Mouse (Mus musculus): ENCODE results near the gene Slc6a3.

The Slc6a3 gene

DNA sequence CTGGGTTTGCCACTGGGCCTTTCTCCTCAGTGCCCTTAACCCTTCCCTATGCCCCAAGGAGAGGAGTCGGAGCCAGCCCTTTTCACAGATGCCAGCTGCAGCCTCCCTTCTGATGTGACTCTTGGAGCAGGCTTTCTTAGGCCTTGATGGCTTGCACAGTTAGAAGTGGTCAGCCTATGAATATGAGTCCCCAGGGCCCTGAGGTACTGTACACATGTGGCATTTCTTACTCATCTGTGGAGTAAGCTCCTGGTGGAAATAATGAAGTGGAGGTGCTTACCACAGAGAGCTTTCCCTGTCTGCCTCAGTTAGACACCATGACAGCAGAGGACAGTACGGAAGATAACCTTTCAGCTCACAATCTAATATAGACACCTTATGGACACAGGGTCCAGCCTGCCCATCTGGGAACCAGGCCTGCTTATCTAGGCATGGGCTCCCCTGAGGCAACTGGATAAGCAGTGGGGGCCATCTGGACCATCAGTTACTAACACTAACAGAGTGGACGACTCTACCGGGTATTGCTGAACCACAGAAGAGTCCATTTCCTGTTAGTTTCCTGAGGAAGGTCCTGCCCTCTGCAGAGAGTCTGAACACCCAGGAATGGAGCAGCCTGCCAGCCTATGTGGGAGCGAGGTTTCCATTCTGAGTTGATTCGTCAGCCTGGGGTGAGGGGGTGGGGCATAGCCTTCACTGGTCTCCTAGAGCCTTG lies 36.5 kb upstream of the Slc6a3 start:
- peaks cover 85% of the 10 kb centered on the region for H3K36me3 ChIP-seq (ENCODE audit: insufficient read depth, low read length)
- no peak overlapping the region for H3K4me3 ChIP-seq (replicated peaks; ENCODE audit: low read length)
- no peaks in the 10 kb centered on the region for H3K4me1 ChIP-seq (replicated peaks; ENCODE audit: low read depth, low read length)
- TF ChIP-seq POU5F1 (IDR thresholded peaks at IDR 0.05; ENCODE audit: borderline replicate concordance, low read length) (no peak), NANOG (IDR thresholded peaks at IDR 0.05; ENCODE audit: borderline replicate concordance, low read length) (no peak), CTCF (conservative IDR thresholded peaks at IDR 0.05; ENCODE audit: low read length) (no peak)
- H3K27me3 ChIP-seq (ENCODE audit: insufficient read depth, low read length) = no peaks in the 10 kb centered on the region
- no peaks in the 10 kb centered on the region for H3K9me3 ChIP-seq (ENCODE audit: low read length)

DNA sequence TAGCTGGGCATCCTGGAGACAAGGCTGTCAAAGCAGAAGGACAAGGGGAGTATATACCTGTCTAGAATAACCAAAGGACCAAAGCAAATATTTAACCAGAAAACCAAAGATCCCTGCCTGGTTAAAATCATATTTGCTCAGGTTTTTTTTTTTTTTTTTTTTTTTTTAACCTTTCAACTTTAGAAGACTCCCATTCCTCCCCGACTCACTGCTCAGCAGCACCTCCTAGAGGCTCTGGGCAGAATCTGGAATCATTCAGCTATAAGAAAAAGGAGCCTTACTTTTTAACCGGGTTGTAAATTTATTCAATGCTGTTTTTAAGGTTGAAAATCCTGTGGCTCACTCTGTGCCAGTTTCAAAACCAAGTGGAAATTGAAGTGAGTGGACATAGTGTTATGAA lies 33.8 kb upstream of the Slc6a3 start:
- H3K27me3 ChIP-seq (ENCODE audit: insufficient read depth, low read length) = no peaks in the 10 kb centered on the region
- H3K9me3 ChIP-seq (ENCODE audit: low read length) = no peaks in the 10 kb centered on the region
- H3K4me3 ChIP-seq (replicated peaks; ENCODE audit: low read length) = no peak overlapping the region
- TF ChIP-seq POU5F1 (IDR thresholded peaks at IDR 0.05; ENCODE audit: borderline replicate concordance, low read length) (no peak), CTCF (conservative IDR thresholded peaks at IDR 0.05; ENCODE audit: low read length) (peak; percentile 48)
- peaks cover 11% of the 10 kb centered on the region for H3K4me1 ChIP-seq (replicated peaks; ENCODE audit: low read depth, low read length)
- H3K36me3 ChIP-seq (ENCODE audit: insufficient read depth, low read length) = peaks cover 74% of the 10 kb centered on the region

DNA sequence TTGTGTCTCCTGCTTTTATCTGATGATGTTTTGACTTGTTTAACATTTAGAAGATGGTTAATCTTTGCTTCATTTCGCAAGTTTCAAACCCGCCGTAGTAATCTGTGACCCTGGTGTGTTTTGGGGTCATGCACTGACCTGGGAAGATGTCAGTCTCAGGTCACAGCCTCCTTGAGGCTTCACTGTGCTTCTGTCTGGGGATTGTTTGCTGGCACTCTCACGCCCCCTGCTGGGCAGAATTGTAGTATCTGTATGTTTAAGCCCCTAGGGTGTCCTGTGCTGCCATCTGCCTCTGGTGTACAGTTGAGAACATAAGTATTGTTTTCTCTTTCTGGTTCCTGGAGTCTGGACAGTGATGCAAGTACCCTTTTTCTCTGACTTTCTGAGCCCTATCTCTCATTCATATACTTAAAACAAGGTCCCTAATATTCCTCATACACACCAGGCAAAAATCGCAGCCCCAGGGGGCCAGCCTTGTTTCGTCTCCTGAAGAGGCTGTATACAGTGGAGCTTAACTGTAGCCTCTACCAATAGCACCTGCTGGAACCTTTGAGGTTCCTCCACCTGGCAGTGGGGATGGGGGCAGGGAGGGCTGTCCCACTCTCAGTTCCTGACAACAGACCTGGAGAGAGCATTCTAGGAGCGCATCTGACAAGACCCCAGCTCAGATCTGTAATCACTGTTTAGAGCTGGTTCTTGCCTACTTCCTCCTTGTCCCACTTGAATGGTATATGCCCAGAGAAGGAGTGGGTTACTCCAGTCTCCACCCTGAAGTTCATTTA lies 30.7 kb upstream of the Slc6a3 start:
- Histone ChIP-seq H3K9me3 (ENCODE audit: low read length) (no peaks in the 10 kb centered on the region), H3K27me3 (ENCODE audit: insufficient read depth, low read length) (no peaks in the 10 kb centered on the region), H3K4me3 (replicated peaks; ENCODE audit: low read length) (no peak overlapping the region), H3K36me3 (ENCODE audit: insufficient read depth, low read length) (peaks cover 72% of the 10 kb centered on the region), H3K4me1 (replicated peaks; ENCODE audit: low read depth, low read length) (peaks cover 11% of the 10 kb centered on the region)
- TF ChIP-seq POU5F1 (IDR thresholded peaks at IDR 0.05; ENCODE audit: borderline replicate concordance, low read length) (no peak), CTCF (conservative IDR thresholded peaks at IDR 0.05; ENCODE audit: low read length) (peak; percentile 58), NANOG (IDR thresholded peaks at IDR 0.05; ENCODE audit: borderline replicate concordance, low read length) (no peak)

DNA sequence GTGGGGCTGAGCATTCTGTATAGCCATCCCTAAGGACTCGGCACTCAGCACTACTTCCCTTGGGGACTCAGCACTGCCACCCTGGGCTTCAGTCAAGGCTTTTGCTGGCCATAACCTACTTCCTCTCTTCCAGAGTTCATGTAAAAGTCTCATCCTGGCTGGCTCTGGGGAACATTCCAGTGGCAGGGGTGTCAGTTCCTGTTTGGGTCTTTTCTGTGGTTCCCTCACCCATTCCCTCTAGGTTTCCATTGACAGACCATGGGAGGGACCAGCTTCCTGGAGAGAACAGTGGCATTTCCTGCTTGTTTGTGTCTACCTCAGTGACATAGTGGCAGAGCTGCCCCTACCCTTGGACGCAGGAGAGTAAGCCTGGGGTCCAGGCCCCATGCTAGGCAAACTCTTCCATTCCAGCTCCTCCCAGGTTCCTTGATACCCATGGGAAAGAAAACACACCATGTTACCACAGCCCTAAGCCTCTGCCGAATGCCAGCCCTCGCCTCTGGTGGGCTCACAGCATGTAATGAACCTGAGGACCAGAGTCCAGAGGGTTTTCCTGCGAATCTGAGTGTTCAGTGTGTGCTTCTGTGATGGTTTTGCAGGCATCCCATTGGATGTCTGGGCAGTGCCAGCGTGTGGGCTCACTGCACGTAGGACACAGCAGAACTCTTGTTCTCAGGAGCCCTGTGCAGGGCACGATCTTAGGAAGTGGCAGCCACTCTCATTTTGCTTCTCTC lies 27.6 kb upstream of the Slc6a3 start:
- H3K36me3 ChIP-seq (ENCODE audit: insufficient read depth, low read length) = peaks cover 79% of the 10 kb centered on the region
- no peak overlapping the region for H3K4me3 ChIP-seq (replicated peaks; ENCODE audit: low read length)
- TF ChIP-seq NANOG (IDR thresholded peaks at IDR 0.05; ENCODE audit: borderline replicate concordance, low read length) = no peak
- no peak for TF ChIP-seq CTCF (conservative IDR thresholded peaks at IDR 0.05; ENCODE audit: low read length)
- no peak for TF ChIP-seq POU5F1 (IDR thresholded peaks at IDR 0.05; ENCODE audit: borderline replicate concordance, low read length)

GRCm38 (mm10) chr13:73509869-73510268 lies 26.7 kb upstream of the Slc6a3 start:
- H3K4me3 ChIP-seq (replicated peaks; ENCODE audit: low read length) = no peak overlapping the region
- no peaks in the 10 kb centered on the region for H3K27me3 ChIP-seq (ENCODE audit: insufficient read depth, low read length)
- H3K36me3 ChIP-seq (ENCODE audit: insufficient read depth, low read length) = peaks cover 84% of the 10 kb centered on the region
- TF ChIP-seq POU5F1 (IDR thresholded peaks at IDR 0.05; ENCODE audit: borderline replicate concordance, low read length) (no peak), NANOG (IDR thresholded peaks at IDR 0.05; ENCODE audit: borderline replicate concordance, low read length) (no peak), CTCF (conservative IDR thresholded peaks at IDR 0.05; ENCODE audit: low read length) (no peak)
- peaks cover 24% of the 10 kb centered on the region for H3K4me1 ChIP-seq (replicated peaks; ENCODE audit: low read depth, low read length)
- no peaks in the 10 kb centered on the region for H3K9me3 ChIP-seq (ENCODE audit: low read length)

More for the DNA sequence above, 27.6 kb upstream of the Slc6a3 start:
- H3K9me3 ChIP-seq (ENCODE audit: low read length) = no peaks in the 10 kb centered on the region
- peaks cover 16% of the 10 kb centered on the region for H3K4me1 ChIP-seq (replicated peaks; ENCODE audit: low read depth, low read length)
- no peaks in the 10 kb centered on the region for H3K27me3 ChIP-seq (ENCODE audit: insufficient read depth, low read length)

- H3K4me3 ChIP-seq (replicated peaks; ENCODE audit: low read length) = no peak overlapping the region
- H3K27me3 ChIP-seq (ENCODE audit: insufficient read depth, low read length) = no peaks in the 10 kb centered on the region
- no peaks in the 10 kb centered on the region for H3K9me3 ChIP-seq (ENCODE audit: low read length)
- TF ChIP-seq CTCF (conservative IDR thresholded peaks at IDR 0.05; ENCODE audit: low read length) = peak; percentile 83
- TF ChIP-seq NANOG (IDR thresholded peaks at IDR 0.05; ENCODE audit: borderline replicate concordance, low read length) = no peak
- TF ChIP-seq POU5F1 (IDR thresholded peaks at IDR 0.05; ENCODE audit: borderline replicate concordance, low read length) = no peak
- H3K36me3 ChIP-seq (ENCODE audit: insufficient read depth, low read length) = peaks cover 82% of the 10 kb centered on the region
- peaks cover 24% of the 10 kb centered on the region for H3K4me1 ChIP-seq (replicated peaks; ENCODE audit: low read depth, low read length)
These were observed 23.5 kb upstream of the Slc6a3 start for GRCm38 (mm10) chr13:73512776-73513673.

- Histone ChIP-seq H3K27me3 (ENCODE audit: insufficient read depth, low read length) (no peaks in the 10 kb centered on the region), H3K4me3 (replicated peaks; ENCODE audit: low read length) (no peak overlapping the region), H3K9me3 (ENCODE audit: low read length) (no peaks in the 10 kb centered on the region), H3K36me3 (ENCODE audit: insufficient read depth, low read length) (peaks cover 46% of the 10 kb centered on the region), H3K4me1 (replicated peaks; ENCODE audit: low read depth, low read length) (peaks cover 24% of the 10 kb centered on the region)
- no peak for TF ChIP-seq POU5F1 (IDR thresholded peaks at IDR 0.05; ENCODE audit: borderline replicate concordance, low read length)
- no peak for TF ChIP-seq CTCF (conservative IDR thresholded peaks at IDR 0.05; ENCODE audit: low read length)
- TF ChIP-seq NANOG (IDR thresholded peaks at IDR 0.05; ENCODE audit: borderline replicate concordance, low read length) = no peak
These were observed 19.7 kb upstream of the Slc6a3 start for GRCm38 (mm10) chr13:73516886-73517285.

Measured in E14TG2a.4 (cell line).